Mouse (Mus musculus) E14TG2a.4 (cell line): Measurements from ENCODE around the gene Traf1.

Experiments used
- CTCF ChIP-seq: conservative IDR thresholded peaks from 2 replicates; pipeline ENCODE4 v1.5.1; 2014; ENCODE audit warnings: low read length
- NANOG ChIP-seq: IDR thresholded peaks from 2 replicates; pipeline ENCODE4 v1.6.1; 2014; ENCODE audit warnings: borderline replicate concordance, low read length, mixed read lengths
- POU5F1 ChIP-seq: IDR thresholded peaks from 2 replicates; pipeline ENCODE4 v1.6.1; 2014; ENCODE audit warnings: low read length, borderline replicate concordance

- no peak for TF ChIP-seq CTCF
- no peak for TF ChIP-seq NANOG
- TF ChIP-seq POU5F1, result no peak
These were observed 3.0 kb downstream of the Traf1 start for GRCm38 (mm10) chr2:34958582-34958981.
